Mouse (Mus musculus) neutrophil, adult 59 days (primary cell): ENCODE measurements around the gene Ccdc7b. TPM values are rescaled to one million over a fixed set of nuclear protein-coding genes. Genes with fewer than 3 reads are reported as not detected.

Experiments
- total RNA-seq, 2 experiments: library from RNA; stranded (reverse); gene quantifications; 1 replicate in 1 of 2; 2 replicates in 1 of 2; pipeline ENCODE4 v1.2.4; 2023

Ccdc7b gene
- total RNA-seq: under 1 TPM in 1 of 2 experiments, not detected in 1; 0.49 TPM

DNA sequence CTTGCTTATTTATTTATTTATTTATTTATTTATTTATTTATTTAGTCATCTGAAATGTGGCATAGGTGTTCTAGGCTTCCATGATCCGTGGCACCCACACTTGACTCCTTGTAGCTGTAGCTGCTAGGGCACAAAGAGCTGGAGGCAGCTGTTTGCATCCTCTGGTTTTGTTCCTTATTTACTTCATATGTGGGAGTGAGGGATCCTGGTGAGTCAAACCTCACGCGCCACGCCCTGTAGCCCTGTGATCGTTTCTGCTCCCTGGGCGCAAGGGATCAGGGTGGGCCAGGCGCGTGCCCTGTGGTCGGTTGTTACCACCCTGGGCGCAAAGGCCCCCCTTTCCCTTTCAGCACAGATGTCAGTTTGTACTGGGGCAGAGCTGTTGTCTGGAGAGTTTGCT lies at the start of gene Ccdc7b:
Ccdc7b (plus strand) TSS at position 301 of the 400 bp plus-strand sequence.

DNA sequence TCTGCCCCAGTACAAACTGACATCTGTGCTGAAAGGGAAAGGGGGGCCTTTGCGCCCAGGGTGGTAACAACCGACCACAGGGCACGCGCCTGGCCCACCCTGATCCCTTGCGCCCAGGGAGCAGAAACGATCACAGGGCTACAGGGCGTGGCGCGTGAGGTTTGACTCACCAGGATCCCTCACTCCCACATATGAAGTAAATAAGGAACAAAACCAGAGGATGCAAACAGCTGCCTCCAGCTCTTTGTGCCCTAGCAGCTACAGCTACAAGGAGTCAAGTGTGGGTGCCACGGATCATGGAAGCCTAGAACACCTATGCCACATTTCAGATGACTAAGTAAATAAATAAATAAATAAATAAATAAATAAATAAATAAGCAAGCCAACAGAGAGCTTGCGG lies 1.5 kb upstream of the Ccdc7b start, which contains the start of gene Ccdc7a:
Ccdc7a (minus strand) TSS at position 101 of the 400 bp plus-strand sequence.

DNA sequence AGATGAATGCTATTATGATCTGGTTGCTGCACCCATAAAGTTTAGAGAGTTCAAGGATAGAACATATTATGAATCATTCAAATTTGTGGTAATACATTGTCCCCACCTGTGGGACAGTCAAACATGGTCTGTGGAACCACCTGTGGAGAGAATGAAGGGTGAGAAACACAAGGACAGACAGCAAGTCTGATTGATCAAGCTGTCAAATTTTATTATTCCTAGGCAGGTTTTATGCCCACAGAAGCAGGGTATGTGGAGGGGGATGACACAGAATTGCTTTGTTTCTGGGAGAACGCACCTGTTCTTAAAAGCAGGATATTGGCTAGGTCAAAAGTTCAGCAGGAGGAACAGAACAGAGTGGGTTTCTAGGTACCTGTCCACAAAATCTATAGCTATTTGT lies 64.6 kb downstream of the Ccdc7b start, which contains the start of gene Gm10999:
Gm10999 (minus strand) TSS at position 101 of the 400 bp plus-strand sequence.

Other genes starting within 250 kb of the Ccdc7b start
- not detected for gene Ccdc7a, start 1.6 kb upstream of the Ccdc7b start, total RNA-seq
- not detected for gene Gm10999, start 64.5 kb downstream of the Ccdc7b start, total RNA-seq
- gene 2610044O15Rik8, start 167.3 kb downstream of the Ccdc7b start, total RNA-seq: 1 to 10 TPM; 3.5 to 3.6 TPM